Mouse (Mus musculus): ENCODE data around the gene Zkscan4. TPM values are rescaled to one million over a fixed set of nuclear protein-coding genes. Genes with fewer than 3 reads are reported as not detected.
A peak's percentile ranks its signal among the peaks of the same experiment; 100 is the strongest.
"Not testable (repeated sequence)": the region's sequence is repeated elsewhere in the genome, so short reads cannot be mapped to it uniquely, and the experiment has no call there.

The Zkscan4 gene
- polyA plus RNA-seq, 1 experiment = 3.6 TPM

DNA sequence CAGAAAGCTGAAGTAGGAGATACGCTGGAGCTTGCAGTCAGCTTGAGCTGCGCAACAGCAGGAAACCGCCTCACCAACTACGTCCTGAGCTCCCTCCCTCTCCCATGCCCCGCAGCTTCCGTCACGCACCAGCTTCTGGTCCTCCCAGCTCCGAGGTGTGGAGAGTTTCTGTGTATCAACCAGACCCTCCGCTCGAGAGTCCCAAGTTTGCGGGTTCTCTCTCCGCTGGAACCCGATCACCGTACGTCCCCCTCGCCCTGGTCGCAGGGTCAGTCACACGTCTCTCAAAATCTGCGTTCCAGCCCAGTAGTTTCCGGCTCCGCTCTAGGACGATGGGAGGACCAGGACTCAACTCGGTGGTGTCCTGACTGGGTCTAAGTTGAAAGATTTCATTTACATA lies 25.3 kb upstream of the Zkscan4 start, which contains the start of gene Zscan26:
Gene Zscan26 (minus strand): TSS at position 282 of the 400 bp plus-strand sequence.
- whole genome bisulfite sequencing = under 1% methylated on average over 23 of the region's 23 CpGs
- Histone ChIP-seq H3K27ac (ENCODE audit: insufficient read depth, low read length) (peak within 1 kb of the TSS; percentile 50), H3K4me1 (ENCODE audit: control insufficient read depth, insufficient read depth, low read length) (peaks cover 4% of the 10 kb centered on the region), H3K4me3 (replicated peaks; ENCODE audit: insufficient read depth, low read depth, low read length) (peak within 1 kb of the TSS; percentile 79), H3K27me3 (ENCODE audit: control insufficient read depth, insufficient read depth, low read length) (no peaks in the 10 kb centered on the region)
- DNase-seq = peak; percentile 87 to 88
- TF ChIP-seq POLR2A (IDR thresholded peaks at IDR 0.05; ENCODE audit: borderline replicate concordance, insufficient read depth, low read length) = peak; percentile 74
- no peak for TF ChIP-seq CTCF (IDR thresholded peaks at IDR 0.05; ENCODE audit: borderline replicate concordance, insufficient read depth, low read depth, low read length)

DNA sequence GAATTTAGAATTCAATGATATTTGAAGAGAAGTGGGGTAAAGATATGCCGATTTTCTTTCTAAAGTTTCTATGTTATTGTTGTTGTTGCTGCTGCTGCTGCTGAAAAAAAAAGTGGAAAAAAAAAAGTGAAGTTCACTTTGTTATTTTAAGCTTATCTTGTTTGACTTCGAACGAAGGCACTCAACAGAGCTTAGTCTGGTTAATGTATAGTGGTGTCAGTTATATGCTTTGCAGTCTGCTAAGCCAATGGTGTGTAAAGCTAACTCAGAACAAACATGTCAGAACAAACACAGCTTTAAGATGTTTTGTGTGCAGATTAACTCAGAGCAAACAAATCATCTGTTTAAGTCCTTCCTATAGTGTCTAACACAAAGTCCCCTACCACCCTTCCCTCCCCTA lies 24.6 kb upstream of the Zkscan4 start:
- Histone ChIP-seq H3K27ac (ENCODE audit: insufficient read depth, low read length) (no peak overlapping the region), H3K4me1 (ENCODE audit: control insufficient read depth, insufficient read depth, low read length) (peaks cover 4% of the 10 kb centered on the region), H3K4me3 (replicated peaks; ENCODE audit: insufficient read depth, low read depth, low read length) (no peak overlapping the region), H3K27me3 (ENCODE audit: control insufficient read depth, insufficient read depth, low read length) (no peaks in the 10 kb centered on the region)
- WGBS = 97% methylated on average over 3 of the region's 3 CpGs
- DNase-seq = no peak
- TF ChIP-seq CTCF (IDR thresholded peaks at IDR 0.05; ENCODE audit: borderline replicate concordance, insufficient read depth, low read depth, low read length) (no peak), POLR2A (IDR thresholded peaks at IDR 0.05; ENCODE audit: borderline replicate concordance, insufficient read depth, low read length) (no peak)

DNA sequence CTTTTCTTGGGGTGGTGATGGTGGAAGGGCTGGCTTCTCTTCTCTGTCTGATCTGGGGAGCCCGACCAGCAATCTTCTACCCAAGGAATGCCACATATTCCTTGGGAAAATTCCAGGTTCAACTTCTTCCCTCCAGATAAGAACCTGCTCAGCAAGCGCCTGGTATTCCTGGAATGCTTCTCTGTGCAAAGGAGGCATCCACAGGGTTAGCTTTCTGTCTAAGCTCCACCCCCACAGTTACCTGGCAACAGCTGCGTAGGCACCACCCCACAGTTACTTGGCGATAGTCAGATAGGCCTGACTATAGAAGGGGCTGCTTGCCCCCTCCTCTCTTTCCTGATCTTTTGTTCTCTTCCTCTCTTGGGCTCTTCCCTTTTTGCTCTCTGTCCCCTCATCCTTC lies 22.4 kb upstream of the Zkscan4 start:
- Histone ChIP-seq H3K27me3 (ENCODE audit: control insufficient read depth, insufficient read depth, low read length) (no peaks in the 10 kb centered on the region), H3K4me3 (replicated peaks; ENCODE audit: insufficient read depth, low read depth, low read length) (no peak overlapping the region), H3K4me1 (ENCODE audit: control insufficient read depth, insufficient read depth, low read length) (peaks cover 4% of the 10 kb centered on the region), H3K27ac (ENCODE audit: insufficient read depth, low read length) (no peak overlapping the region)
- no peak for DNase-seq
- WGBS = 13% methylated on average over 4 of the region's 4 CpGs
- TF ChIP-seq CTCF (IDR thresholded peaks at IDR 0.05; ENCODE audit: borderline replicate concordance, insufficient read depth, low read depth, low read length) (no peak), POLR2A (IDR thresholded peaks at IDR 0.05; ENCODE audit: borderline replicate concordance, insufficient read depth, low read length) (no peak)

DNA sequence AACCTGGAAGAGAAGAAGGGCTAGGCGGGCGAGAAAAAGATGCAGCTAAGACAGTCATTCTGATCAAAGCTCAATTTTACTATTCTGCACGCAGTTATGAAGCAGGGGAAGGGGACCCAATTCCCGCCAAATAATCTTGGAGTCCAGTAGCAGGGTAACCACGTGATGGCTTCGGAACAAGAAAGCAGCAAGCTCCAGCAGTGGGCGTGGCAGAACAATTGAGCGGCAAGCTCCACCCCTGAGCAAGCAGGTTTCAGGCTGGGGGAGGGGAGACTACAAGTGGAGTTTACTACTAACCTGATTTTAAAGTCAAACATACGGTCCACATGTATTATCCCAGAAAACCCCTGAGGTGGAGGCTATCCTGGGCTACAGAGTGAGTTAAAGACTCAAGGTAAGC lies 16.2 kb upstream of the Zkscan4 start:
- not testable (repeated sequence) for DNase-seq; H3K27me3 ChIP-seq (ENCODE audit: control insufficient read depth, insufficient read depth, low read length); H3K4me1 ChIP-seq (ENCODE audit: control insufficient read depth, insufficient read depth, low read length); H3K4me3 ChIP-seq (replicated peaks; ENCODE audit: insufficient read depth, low read depth, low read length); H3K27ac ChIP-seq (ENCODE audit: insufficient read depth, low read length)
- 48% methylated on average over 9 of the region's 9 CpGs for WGBS

DNA sequence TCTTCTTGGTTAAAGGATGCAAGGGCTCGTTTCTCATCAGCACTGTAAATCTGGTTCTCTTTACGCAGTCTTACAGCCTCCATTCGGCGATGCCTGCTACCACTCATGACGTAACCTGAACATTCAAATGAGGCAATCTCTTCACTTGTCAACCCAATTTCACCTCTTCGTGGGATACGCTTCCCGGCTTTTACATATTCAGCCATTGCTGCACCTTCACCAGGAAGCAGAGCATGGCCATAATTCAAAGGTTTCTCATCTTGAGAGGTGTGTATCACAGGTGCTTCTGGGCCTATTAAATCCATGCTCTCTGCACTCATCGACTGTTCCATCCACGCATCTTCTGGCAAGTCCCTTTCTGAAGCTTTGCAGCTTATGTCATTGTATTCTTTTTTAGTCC lies 11.4 kb upstream of the Zkscan4 start:
- TF ChIP-seq POLR2A (IDR thresholded peaks at IDR 0.05; ENCODE audit: borderline replicate concordance, insufficient read depth, low read length) (no peak), CTCF (IDR thresholded peaks at IDR 0.05; ENCODE audit: borderline replicate concordance, insufficient read depth, low read depth, low read length) (no peak)
- no peak overlapping the region for H3K27ac ChIP-seq (ENCODE audit: insufficient read depth, low read length)
- H3K4me3 ChIP-seq (replicated peaks; ENCODE audit: insufficient read depth, low read depth, low read length) = no peak overlapping the region
- DNase-seq = no peak
- no peaks in the 10 kb centered on the region for H3K4me1 ChIP-seq (ENCODE audit: control insufficient read depth, insufficient read depth, low read length)
- WGBS = 90% methylated on average over 10 of the region's 10 CpGs
- H3K27me3 ChIP-seq (ENCODE audit: control insufficient read depth, insufficient read depth, low read length) = no peaks in the 10 kb centered on the region; the same call in 1 of the 2 replicates

DNA sequence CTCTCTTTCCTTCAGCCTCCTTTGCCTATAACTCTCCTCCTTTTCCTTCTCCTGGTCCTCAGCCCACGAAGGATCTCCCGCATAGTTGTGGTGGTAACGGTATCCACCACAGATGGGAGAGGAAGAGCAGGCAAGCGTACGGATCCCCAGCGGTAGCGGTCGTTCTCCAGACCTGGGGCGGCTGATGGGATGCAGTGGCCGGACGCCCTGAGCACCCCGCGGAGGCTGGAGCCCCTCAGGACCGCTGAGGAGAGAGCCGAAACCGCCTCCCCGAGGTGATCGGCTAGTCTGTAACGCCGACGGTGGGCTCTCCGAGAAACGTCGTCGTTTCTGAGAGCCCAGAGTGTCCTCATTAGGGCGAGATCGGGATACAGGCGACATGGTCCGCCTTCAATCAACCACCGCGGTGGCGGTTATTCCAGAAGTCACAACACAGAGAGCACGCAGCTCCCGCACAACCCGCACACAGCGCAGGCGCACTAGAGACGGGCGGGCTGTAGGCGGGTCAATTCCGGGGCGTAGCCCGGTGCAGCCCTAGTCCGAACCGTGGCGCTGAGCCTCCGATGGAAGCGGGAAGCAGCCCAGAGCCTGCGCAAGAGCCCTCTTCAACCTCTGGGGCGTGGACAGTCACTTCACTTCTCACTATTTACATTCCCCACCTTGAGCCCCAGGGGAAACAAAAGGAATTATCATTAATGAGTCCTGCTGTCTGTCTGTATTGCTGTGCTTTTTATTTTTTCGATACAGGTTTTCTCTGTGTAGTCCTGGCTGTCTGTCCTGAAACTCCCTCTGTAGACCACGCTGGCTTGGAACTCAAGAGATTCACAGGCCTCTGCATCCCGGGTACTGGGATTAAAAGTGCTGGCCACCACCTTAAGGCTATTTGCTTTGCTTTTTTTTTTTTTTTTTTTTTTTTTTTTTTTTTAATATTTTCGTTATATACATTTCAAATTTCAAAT lies 10.4 kb upstream of the Zkscan4 start, which contains the start of gene Nkapl:
Gene Nkapl (minus strand): TSS at position 449 of the 959 bp plus-strand sequence.
- DNase-seq = peak; percentile 87 to 90
- peak within 1 kb of the TSS; percentile 93 for H3K4me3 ChIP-seq (replicated peaks; ENCODE audit: insufficient read depth, low read depth, low read length)
- TF ChIP-seq POLR2A (IDR thresholded peaks at IDR 0.05; ENCODE audit: borderline replicate concordance, insufficient read depth, low read length) = peak; percentile 91; the same call in 1 of the 2 replicates
- no peak for TF ChIP-seq CTCF (IDR thresholded peaks at IDR 0.05; ENCODE audit: borderline replicate concordance, insufficient read depth, low read depth, low read length)
- no peaks in the 10 kb centered on the region for H3K4me1 ChIP-seq (ENCODE audit: control insufficient read depth, insufficient read depth, low read length)
- peak within 1 kb of the TSS; percentile 54; the same call in 1 of the 2 replicates for H3K27ac ChIP-seq (ENCODE audit: insufficient read depth, low read length)
- H3K27me3 ChIP-seq (ENCODE audit: control insufficient read depth, insufficient read depth, low read length) = no peaks in the 10 kb centered on the region; the same call in 1 of the 2 replicates
- under 1% methylated on average over 54 of the region's 54 CpGs for WGBS

DNA sequence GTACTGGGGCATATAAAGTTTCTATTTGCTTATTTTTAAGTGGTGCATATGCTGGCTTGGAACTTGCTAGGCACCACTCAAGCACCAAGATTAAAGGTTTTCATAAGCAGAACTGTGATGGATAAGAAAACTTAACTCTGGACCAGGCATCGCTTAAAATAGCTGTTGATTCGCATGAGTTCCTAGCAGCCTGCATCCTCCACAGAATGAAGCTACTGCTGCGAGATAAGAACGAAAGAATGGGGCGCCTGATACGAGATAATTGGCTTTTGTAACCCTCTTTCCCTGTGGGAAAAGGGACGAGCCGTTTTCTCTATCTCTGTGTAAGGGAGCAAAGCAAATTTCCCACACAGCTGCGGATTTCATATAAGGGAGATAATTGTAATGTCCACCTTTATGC lies 9.6 kb upstream of the Zkscan4 start:
- no peak for TF ChIP-seq CTCF (IDR thresholded peaks at IDR 0.05; ENCODE audit: borderline replicate concordance, insufficient read depth, low read depth, low read length)
- TF ChIP-seq POLR2A (IDR thresholded peaks at IDR 0.05; ENCODE audit: borderline replicate concordance, insufficient read depth, low read length) = no peak
- 24% methylated on average over 9 of the region's 9 CpGs for WGBS
- H3K4me1 ChIP-seq (ENCODE audit: control insufficient read depth, insufficient read depth, low read length) = no peaks in the 10 kb centered on the region
- peak overlapping the region; percentile 25 for H3K4me3 ChIP-seq (replicated peaks; ENCODE audit: insufficient read depth, low read depth, low read length)
- H3K27ac ChIP-seq (ENCODE audit: insufficient read depth, low read length) = no peak overlapping the region
- H3K27me3 ChIP-seq (ENCODE audit: control insufficient read depth, insufficient read depth, low read length) = no peaks in the 10 kb centered on the region; the same call in 1 of the 2 replicates
- no peak for DNase-seq

DNA sequence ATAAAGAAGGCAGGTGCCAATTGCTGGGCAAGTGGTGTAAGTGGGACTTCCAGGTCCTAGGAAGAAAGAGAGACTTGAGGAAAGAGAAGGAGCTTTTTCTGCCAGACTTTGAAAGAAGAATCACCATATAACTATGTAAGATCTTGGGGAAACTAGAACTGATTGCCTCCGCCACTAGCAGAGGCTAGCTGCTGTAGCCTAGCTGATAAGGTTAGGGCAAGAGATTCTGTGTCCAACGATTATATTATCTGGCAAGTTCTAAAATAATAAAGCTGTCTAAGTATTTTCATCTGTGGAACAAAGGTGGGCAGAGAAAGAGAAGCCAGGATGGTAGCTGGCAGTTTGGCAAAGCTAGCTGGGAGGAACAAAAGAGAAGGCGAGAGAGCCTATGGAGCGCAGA lies 6.3 kb upstream of the Zkscan4 start:
- Histone ChIP-seq H3K4me3 (replicated peaks; ENCODE audit: insufficient read depth, low read depth, low read length) (no peak overlapping the region), H3K27me3 (ENCODE audit: control insufficient read depth, insufficient read depth, low read length) (no peaks in the 10 kb centered on the region; the same call in 1 of the 2 replicates), H3K4me1 (ENCODE audit: control insufficient read depth, insufficient read depth, low read length) (no peaks in the 10 kb centered on the region), H3K27ac (ENCODE audit: insufficient read depth, low read length) (no peak overlapping the region)
- no peak for DNase-seq
- no peak for TF ChIP-seq POLR2A (IDR thresholded peaks at IDR 0.05; ENCODE audit: borderline replicate concordance, insufficient read depth, low read length)
- no peak for TF ChIP-seq CTCF (IDR thresholded peaks at IDR 0.05; ENCODE audit: borderline replicate concordance, insufficient read depth, low read depth, low read length)
- WGBS = 20% methylated on average over 4 of the region's 4 CpGs
